Mouse (Mus musculus): ENCODE results near the gene Cyp2t4.

The Cyp2t4 gene

DNA sequence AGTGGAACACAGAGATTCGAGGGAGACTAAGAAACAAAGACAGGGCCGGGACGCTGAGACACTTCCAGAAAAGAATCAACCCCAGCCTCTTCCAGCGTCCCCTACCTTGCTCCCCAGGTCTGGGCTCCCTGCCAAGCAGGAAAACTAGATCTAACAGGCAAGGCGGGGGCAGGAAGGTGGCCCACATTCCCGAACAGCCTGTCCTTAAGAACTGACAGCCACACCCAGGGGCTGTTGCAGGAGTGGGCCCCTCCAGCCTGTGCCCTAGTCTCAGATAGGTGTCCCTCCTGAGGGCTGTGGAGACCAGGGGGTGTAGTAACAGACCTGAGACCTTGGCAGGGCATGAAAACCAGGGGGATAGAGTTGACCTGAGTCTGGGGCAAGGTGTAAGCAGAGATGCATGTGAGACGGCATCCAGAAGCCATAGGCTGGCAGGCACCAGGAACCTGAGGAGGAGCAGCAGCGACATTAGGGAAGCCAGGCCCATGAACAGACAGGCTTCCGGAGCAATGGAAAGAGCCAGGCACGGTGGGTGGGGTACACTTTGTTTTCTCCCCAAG, at the start of gene Cyp2t4:
TSS of gene Cyp2t4 (plus strand) at position 510 of the 560 bp plus-strand sequence.
- no peak for DNase-seq (ENCODE audit: low read depth, low spot score)

DNA sequence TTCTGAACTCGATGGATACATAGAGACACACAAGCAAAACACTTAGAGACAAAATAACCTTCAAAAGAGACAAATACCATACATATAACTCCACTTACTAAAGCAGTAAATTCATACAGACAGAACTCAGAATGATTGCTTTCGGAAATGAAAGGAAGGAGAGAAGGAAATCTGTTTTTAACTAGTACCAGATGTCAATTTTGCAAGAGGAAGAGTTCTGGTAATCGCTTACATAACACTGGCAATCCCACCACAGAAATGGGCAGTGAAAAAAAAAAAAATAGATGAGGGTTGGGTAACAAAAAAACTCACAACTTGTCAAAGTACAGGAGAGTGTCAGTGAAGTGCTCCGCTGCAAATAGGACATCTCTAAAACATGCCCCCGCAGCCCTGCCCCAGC, 48.6 kb upstream of the Cyp2t4 start:
- no peak for DNase-seq (ENCODE audit: low read depth, low spot score)

DNA sequence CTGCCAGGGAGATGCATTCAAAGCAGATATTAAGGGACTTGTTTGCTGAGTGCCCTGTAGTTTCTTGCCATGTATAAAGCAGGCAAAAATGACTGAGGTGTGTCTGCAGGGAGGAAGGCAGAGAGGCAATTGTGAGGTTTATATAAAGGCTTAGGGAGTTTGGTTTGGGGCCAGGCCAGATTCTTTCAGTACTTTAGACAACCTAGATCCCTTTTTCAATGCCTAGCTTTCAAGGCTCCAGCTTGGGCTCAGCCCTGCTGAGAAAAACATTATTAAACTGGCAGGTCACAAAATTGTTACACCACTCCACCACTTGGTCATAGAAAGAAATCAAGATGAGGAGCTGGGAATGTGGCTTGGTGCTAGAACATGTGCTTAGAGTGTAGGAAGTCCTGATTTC, 43.2 kb upstream of the Cyp2t4 start:
- no peak for DNase-seq (ENCODE audit: low read depth, low spot score)

DNA sequence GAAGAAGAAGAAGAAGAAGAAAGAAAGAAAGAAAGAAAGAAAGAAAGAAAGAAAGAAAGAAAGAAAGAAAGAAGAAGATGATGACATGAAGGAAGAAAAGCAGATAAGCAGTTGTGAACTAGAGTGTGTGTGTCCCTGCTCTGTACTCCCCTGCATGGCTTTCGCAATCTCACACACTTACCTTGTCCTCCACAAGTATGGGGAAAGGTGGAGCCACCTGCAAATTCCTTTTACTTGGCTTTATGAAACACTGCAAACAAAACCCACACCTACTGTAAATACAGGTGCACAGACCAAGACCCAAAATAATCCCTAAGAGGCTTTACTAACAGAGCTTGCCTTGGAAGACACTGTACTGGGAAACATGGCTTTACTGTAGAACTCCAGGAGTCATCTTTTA, 42.5 kb upstream of the Cyp2t4 start:
- no peak for DNase-seq (ENCODE audit: low read depth, low spot score)

DNA sequence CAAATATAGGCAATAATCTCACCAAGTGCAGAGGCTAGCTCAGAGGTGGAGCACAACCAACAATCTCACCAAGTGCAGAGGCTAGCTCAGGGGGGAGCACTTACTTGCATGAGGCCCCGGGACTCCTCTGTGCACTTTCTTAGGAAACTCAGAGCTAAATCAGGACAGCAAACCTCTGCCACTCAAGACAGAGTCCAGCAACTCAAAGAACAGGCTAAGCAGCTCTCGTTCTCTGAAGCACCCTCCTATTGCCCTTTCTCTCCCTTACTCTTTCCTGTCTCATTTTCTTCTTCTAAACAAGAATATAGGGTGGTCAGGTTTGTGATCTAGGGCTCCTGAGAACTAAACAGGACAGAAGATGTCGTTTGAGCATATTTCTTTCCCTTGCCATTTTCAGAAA, 41.5 kb upstream of the Cyp2t4 start:
- DNase-seq (ENCODE audit: low read depth, low spot score), result no peak

DNA sequence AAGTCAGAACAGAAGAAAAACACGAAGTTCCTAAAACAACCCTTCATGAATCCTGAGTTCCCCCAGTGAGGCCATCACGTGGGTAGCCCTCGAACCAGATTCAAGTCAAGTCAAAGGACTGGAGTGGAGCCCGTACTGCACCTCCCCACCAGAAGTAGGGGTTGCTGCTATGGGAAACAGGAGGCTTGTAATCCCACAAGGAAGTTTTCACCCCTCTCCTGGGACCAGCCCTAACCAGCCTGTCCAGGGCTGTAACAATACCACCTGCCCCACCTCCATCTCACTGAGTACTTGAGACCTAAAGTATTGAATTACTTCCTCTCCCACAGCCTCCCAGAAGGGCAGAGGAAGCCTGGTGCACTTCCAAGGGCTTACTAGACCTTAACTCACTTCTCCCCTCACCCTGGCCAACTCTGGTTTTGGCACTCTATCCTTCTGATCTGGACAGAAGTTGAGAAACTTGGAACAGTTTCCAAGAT, 35.4 kb upstream of the Cyp2t4 start:
- no peak for DNase-seq (ENCODE audit: low read depth, low spot score)

DNA sequence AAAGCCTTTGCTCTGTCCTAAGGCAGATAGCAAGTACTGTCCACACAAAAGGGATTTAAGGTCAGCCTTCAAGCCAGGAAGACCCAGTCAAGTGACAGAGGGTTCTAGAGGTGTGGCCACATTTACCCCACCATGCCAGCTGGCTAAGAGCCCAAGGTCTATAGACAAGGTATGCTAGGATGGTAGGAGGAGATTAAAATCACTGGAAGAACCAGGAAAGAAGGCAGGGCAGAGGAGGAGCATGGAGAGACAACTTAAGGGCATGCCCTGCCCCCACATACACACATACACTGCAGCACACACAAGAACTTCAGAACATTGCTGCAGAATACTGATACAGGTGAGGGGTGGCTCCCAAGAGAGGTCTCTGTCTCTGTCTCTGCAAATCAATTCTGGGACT, 33.8 kb upstream of the Cyp2t4 start, which contains the start of gene Cyp2f2:
TSS of gene Cyp2f2 (plus strand) at position 234 of the 400 bp plus-strand sequence.
- DNase-seq (ENCODE audit: low read depth, low spot score), result no peak

DNA sequence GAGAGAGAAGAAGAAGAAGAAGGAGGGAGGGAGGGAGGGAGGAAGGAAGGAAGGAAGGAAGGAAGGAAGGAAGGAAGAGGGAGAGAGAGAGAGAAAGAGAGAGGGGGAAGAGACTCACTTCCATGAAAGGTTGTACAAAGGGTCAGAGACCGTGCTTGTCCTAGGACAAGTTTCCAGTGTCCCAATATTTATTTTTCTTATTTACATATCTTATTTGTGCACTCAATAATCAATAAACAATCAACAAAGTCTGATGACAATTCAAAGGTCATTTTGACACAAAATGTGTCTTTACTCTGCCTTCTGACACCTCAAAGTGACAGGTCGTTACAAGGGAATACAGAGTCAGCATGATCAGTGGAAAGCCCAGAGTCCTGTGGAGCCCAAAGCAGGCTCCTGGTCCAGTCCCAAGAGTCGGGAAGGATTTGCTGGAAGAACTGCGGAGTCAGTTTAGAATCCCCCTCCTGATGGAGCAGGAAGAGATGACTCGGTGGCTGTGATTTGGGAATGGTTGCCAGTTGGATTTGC, 29.1 kb upstream of the Cyp2t4 start:
- no peak for DNase-seq (ENCODE audit: low read depth, low spot score)

DNA sequence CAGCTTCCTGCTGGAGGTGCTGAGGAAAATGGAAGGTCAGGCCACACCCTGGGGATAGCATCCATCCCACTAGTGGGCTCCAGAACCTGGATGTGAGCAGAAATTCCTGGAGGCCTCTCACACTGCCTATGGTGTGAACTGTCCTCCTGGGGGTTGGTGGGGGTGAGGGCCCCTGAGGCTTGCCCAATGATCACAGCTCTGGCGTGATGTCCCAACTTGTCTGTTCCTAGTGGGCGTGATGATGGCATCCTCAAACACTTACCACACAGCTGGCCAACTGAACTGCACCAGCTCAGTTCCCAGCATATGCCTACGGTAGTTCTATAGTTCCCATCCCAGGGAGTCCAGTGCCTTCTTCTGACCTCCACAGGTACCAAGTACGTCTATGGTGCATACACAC, 28.5 kb upstream of the Cyp2t4 start:
- no peak for DNase-seq (ENCODE audit: low read depth, low spot score)

DNA sequence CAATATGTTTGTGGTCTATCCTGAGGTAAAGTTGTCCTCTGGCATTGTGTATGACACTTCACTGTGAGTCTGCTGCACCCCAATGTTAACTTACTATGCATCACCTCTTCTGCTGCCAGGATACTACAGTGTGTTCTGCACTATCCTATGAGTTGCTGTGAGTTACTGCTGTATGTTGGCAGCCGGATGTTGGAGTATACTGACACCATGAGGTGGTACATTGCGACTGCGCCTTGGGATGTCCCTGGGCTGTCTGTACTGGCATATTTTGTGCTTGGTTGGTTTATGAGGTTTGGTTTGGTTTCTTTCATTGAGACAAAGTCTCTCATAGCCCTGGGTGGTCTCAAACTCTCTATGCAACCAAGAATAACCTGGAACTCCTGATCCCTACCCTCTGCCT, 25.4 kb upstream of the Cyp2t4 start:
- peak; percentile 53 for DNase-seq (ENCODE audit: low read depth, low spot score)

DNA sequence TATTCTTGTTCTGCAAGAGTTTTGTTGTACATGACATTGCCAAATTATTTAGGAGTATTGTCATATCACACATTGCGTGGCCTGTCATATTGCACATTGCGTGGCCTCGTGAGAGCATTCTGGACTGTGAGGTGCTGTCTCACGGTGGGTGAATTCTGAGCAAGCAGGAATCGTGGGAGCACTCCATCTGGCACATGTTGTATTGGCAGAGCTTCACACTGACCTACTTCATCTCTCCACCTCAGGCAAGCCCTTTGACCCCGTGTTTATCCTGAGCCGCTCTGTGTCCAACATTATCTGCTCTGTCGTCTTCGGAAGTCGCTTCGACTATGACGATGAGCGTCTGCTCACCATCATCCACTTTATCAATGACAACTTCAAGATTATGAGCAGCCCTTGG, 24.6 kb upstream of the Cyp2t4 start:
- no peak for DNase-seq (ENCODE audit: low read depth, low spot score)

DNA sequence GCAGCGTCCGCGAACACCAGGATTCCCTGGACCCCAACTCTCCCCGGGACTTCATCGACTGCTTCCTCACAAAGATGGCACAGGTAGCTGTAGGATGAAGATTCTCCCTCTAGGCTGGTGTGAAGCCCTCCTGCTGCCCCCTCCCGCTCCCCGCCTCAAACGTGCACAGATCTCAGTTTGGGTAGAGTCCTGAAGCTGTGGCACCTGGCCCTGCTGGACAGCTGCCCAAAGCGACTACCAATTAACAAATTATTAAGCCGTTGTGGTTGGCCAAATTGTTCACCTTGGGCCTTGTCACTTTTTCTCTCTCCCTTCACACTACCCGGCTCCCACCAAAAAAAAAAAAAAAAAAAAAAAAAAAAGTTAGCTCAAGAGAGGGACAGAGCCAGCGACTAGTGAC, 23.7 kb upstream of the Cyp2t4 start:
- no peak for DNase-seq (ENCODE audit: low read depth, low spot score)

DNA sequence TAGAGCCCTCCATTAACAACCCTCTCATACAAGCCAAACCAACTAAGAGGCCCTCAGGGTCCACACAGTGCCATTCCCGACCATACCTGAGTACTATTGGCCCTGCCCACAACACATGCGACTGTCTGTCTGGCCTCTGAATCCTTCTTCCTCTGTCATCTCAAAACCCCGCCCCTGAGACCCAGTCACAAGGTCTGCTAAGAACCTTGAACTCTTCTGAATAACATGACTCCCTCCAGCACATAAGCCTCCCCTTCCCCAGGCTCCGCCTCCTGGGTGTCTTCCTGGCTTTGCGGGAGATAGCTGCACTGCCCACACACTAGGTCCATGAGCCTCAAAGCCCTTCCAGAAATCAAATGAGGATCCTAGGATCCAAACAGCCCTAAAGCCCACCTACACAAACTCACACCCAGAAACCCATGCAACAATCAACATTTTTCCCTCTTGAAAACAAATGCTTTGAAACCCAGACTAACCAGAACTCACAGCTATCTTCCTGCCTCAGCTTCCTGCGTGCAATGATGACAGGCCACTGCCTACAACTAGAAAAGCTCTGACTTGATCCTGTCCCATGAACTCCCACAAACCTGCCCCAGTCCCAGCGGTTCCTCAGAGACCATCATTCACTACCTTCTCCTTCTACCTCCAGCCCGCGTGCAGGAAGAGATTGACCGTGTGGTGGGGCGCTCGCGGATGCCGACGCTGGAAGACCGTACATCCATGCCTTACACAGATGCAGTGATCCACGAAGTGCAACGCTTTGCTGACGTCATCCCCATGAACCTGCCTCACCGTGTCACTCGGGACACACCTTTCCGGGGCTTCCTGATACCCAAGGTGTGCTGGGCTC, 22.8 kb upstream of the Cyp2t4 start:
- peak; percentile 73 for DNase-seq (ENCODE audit: low read depth, low spot score)

DNA sequence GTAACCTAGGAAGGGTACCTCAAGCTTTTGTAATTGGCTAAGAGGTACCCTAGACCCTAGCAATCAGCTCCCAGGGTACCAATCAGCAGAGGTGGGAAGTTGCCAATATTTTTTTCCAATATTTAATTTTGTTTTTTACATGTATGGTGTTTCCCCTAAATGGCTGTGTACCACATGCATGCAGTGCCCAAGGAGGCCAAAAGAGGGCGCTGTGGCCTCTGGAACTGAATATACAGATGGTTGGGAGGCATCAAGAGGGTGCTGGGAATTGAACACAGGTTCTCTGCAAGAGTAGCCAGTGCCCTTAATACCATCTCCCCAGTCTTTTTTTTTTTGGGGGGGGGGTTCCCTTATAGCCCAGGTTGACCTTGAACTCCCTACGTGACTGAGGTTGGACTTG, 22.1 kb upstream of the Cyp2t4 start:
- DNase-seq (ENCODE audit: low read depth, low spot score), result no peak

DNA sequence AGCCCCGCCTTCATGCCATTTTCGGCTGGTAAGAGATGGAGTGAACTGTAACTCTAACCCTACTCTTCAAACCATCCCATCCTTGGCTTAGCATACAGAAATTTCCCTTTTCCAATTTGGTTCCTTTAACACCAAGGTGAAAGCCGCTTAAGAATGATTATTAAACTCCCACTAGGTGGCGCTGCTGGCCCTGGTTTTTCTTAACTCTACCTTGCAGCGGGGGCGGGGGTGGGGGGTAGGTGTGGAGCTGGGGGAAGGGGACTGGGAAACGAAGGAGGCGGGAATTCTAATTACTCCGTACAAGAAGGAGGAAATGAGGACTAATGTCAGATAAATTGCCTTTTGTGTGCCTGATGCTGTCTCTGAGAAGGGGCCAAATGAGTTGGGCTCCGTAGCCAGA, 20.9 kb upstream of the Cyp2t4 start:
- DNase-seq (ENCODE audit: low read depth, low spot score), result peak; percentile 85

DNA sequence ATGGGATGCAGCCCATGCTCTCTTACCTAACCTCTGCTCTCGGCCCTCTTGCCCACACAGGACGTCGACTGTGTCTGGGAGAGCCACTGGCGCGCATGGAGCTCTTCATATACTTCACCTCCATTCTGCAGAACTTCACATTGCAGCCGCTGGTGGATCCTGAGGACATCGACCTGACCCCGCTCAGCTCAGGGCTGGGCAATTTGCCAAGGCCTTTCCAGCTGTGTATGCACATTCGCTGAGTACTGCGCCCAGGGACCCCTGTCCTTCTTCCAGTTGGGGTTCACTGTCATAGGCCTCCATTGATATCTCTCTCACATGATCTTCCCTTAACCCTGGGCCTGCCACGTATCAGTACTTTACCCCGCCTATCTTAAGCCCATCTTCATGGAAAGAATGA, 20.4 kb upstream of the Cyp2t4 start:
- no peak for DNase-seq (ENCODE audit: low read depth, low spot score)

DNA sequence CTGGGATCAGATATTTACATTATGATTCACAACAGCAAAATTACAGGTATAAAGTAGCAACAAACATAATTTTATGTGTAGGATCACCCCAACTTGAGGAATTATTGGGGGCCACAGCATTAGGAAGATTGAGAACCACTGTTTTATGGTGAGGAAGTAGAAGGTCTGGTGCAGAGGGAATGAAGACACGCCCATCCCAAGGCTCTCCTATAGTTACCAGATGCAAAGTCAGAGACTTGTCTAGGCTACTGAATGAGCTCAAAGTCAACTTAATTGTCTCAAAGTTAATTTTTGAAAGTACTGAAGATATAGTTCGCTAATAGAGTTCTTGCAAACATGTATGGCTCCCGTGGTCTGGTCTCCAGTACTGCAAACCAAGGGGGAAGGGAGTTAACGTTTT, 19.8 kb upstream of the Cyp2t4 start:
- DNase-seq (ENCODE audit: low read depth, low spot score), result no peak

DNA sequence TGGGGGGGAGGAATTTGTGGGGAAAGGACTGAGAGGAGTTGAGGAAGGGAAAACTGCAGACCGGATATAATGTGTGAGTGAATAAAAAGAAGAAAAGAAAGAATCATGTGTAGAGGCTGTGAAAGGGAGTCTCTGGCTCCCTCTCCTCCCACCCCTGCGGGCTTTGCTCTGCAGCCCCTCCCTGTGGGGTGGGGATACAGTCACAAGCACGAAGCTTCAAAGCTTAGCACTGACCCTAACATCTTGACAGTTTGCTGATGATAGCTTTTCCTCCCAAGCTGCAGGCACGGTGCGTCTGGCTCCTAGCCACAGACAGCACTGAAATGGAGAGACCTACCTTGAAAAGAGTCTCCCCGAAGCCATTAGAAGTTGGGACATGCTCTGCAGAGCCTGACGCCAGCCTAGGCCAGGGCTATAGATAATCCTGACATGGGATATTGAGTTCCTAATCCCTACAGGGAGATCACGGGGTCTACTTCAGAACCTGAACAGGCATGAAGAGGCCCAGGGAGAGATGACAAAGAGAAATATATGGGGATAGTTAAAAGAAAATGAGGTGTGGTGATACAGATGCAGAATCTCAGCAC, 17.0 kb upstream of the Cyp2t4 start:
- DNase-seq (ENCODE audit: low read depth, low spot score), result no peak

DNA sequence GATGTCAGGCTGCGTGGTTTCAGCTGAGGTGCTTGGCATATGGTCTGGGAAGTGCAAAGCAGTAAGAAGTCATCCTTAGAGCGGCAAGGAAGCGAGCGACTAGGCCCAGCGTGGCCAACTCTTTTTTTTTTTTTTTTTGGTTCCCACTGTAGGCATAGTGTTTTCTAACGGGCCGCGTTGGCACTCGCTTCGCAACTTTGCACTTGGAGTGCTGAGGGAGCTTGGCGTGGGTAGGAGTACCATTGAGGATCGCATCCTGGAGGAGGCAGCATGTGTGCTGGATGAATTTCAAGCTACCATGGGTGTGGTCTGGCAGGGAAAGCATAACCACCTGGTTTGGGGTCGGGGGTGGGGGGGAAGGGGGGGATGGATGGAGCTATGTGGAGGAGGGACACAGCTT, 2.5 kb downstream of the Cyp2t4 start:
- no peak for DNase-seq (ENCODE audit: low read depth, low spot score)

DNA sequence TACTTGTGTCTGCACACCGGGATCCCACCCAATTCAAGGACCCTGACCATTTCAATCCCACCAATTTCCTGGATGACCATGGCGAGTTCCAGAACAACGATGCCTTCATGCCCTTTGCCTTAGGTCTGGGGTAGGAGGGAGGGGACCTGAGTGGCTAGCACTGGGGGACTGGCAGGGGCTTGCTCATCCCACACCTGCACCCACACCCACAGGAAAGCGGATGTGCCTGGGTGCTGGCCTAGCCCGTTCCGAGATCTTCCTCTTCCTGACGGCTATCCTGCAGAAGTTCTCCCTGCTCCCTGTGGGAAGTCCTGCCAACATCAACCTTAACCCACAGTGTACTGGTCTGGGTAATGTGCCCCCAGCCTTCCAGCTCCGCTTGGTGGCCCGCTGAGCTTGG, 4.7 kb downstream of the Cyp2t4 start:
- no peak for DNase-seq (ENCODE audit: low read depth, low spot score)

DNA sequence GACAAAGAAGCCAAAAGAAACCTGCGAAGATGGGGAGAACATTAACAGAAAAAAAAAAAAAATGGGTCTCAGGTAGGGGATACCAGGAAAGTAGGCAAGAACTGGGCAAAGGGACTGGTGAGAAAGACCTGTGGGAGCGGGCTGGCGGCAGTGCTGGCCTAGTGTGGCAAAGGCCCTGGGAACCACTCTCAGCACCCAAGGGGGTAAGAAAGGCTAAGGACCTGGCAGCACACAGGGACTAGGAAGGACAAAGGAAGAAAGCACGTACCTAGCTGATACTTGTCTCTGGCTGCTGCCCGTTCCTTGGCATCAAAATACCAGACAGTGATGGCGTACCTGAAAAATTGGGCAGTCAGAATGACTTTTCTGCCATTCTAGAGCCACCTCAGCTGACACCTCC, 5.7 kb downstream of the Cyp2t4 start:
- DNase-seq (ENCODE audit: low read depth, low spot score), result no peak

DNA sequence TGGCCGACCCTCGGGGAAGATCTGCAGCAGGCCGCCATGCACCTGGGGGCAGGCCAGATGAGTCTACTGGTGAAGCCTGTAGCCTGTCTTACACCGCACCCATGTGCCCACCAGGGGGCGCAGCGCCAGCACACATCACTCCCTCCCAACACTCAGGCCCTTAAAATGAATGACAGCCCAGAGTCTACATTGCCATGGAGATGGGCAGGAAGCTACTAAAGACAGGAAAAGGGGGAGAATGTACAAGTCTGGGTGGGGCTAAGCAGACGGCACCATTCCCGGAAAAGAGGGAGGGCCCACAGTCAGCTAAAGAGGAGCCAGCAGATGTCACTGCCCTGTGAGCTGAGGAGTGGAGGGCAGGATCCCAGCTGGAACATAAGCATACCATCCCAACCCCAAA, 6.4 kb downstream of the Cyp2t4 start:
- peak; percentile 99 for DNase-seq (ENCODE audit: low read depth, low spot score)

DNA sequence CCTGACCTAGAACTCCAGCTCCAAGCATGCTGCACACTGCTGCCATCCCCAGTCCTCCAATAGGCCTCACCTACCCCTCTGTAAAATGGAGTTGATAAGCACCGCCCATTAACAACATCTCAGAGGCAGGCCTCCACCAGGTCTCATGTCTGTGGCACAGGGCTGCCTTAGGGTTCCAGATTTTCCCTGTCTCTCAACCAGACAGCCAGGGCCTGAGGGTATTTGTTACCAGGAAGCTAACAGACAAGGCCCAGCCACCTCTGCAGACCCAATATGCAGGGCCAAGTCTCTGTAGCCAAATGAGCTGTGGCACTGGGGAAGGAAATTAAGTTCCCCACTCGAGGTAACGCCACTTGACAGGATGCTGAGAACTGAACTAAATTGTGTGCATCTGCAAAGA, 7.4 kb downstream of the Cyp2t4 start:
- DNase-seq (ENCODE audit: low read depth, low spot score), result no peak

Data from R1 (cell line).